ENCODE assay signal across 9 mouse cellular contexts in genomic region chr4:140283398-140283797, GRCm38 (mm10). TPM values are rescaled to one million over a fixed set of nuclear protein-coding genes. Genes with fewer than 3 reads are reported as not detected.
DNase-seq lines count a peak whose midpoint lies in the region; ATAC-seq lines count a peak whose summit lies in the region.
"Had no signal": no experiment of that assay in that cellular context is flagged by ENCODE, and none has a peak within 500 bp of the region (broad histone marks: within the 10 kb centered on the region; RNA-seq: fewer than 3 reads in every experiment).

No protein-coding gene starts in this region.

- no peak overlapping the region for H3K27ac ChIP-seq in forebrain, embryonic 15.5 days (replicated peaks)
- H3K27ac ChIP-seq in hindbrain, embryonic 14.5 days, result no peak overlapping the region
- H3K27ac ChIP-seq: limb, embryonic 15.5 days had no signal

- peaks cover 10% of the 10 kb centered on the region for H3K4me1 ChIP-seq in forebrain, embryonic 15.5 days
- peaks cover 22% of the 10 kb centered on the region for H3K4me1 ChIP-seq in hindbrain, embryonic 14.5 days (replicated peaks; ENCODE audit: control insufficient read depth, insufficient read depth, low read length)
- H3K4me1 ChIP-seq: limb, embryonic 15.5 days had no signal

- DNase-seq in ovary, postnatal 10 days (ENCODE audit: low spot score), result peak; percentile 6
- no peak for DNase-seq in ovary, adult 18-20 months (ENCODE audit: low spot score)
- DNase-seq in adrenal gland, postnatal 25 days, result peak; percentile 51
- DNase-seq in kidney, postnatal 25 days, result peak; percentile 67 to 74
- peak; percentile 55 for DNase-seq in retina, postnatal 1 day
- DNase-seq in frontal cortex, postnatal 10 days (ENCODE audit: low spot score in 2 of 2), result no peak
- DNase-seq in hindbrain, embryonic 14.5 days (ENCODE audit: low spot score), result no peak

- WGBS in forebrain, embryonic 15.5 days, result 10% methylated on average over 2 of the region's 2 CpGs
- 13% methylated on average over 2 of the region's 2 CpGs for WGBS in hindbrain, embryonic 14.5 days

- no peaks in the 10 kb centered on the region for H3K36me3 ChIP-seq in forebrain, embryonic 15.5 days
- no peaks in the 10 kb centered on the region for H3K36me3 ChIP-seq in hindbrain, embryonic 14.5 days (replicated peaks; ENCODE audit: control insufficient read depth, insufficient read depth)
- H3K36me3 ChIP-seq: limb, embryonic 15.5 days had no signal

- no peak for ATAC-seq in forebrain, embryonic 15.5 days (replicated peaks)
- no peak for ATAC-seq in hindbrain, embryonic 14.5 days (ENCODE audit: low FRiP score)

- no peak overlapping the region for H3K4me2 ChIP-seq in forebrain, embryonic 15.5 days (replicated peaks)
- no peak overlapping the region for H3K4me2 ChIP-seq in hindbrain, embryonic 14.5 days (replicated peaks)
- H3K4me2 ChIP-seq: limb, embryonic 15.5 days had no signal

- H3K27me3 ChIP-seq in forebrain, embryonic 15.5 days, result no peaks in the 10 kb centered on the region
- H3K27me3 ChIP-seq in hindbrain, embryonic 14.5 days (ENCODE audit: control insufficient read depth, insufficient read depth, low read length), result no peaks in the 10 kb centered on the region
- H3K27me3 ChIP-seq: limb, embryonic 15.5 days had no signal

- H3K9me3 ChIP-seq in forebrain, embryonic 15.5 days, result no peaks in the 10 kb centered on the region
- H3K9me3 ChIP-seq in hindbrain, embryonic 14.5 days (ENCODE audit: control insufficient read depth, low read length), result no peaks in the 10 kb centered on the region
- H3K9me3 ChIP-seq: limb, embryonic 15.5 days had no signal

- H3K4me3 ChIP-seq in forebrain, embryonic 15.5 days, result no peak overlapping the region
- no peak overlapping the region for H3K4me3 ChIP-seq in hindbrain, embryonic 14.5 days (replicated peaks; ENCODE audit: low read length)
- H3K4me3 ChIP-seq: limb, embryonic 15.5 days had no signal

- H3K9ac ChIP-seq in forebrain, embryonic 15.5 days (replicated peaks), result no peak overlapping the region
- no peak overlapping the region for H3K9ac ChIP-seq in hindbrain, embryonic 14.5 days
- H3K9ac ChIP-seq: limb, embryonic 15.5 days had no signal

RNA-seq across cellular contexts. Expression of gene Igsf21, which starts 36.8 kb away (rescaled TPM):
- 1.9 and 3.2 TPM in 2 replicates for total RNA-seq in adrenal gland, postnatal 25 days (2021)
- 50.8 and 57.2 TPM in 2 replicates for polyA plus RNA-seq in forebrain, embryonic 15.5 days (2015; fragmentation: Nextera tagmentation; extraction: Ambion mirVana)
- polyA plus RNA-seq in hindbrain, embryonic 14.5 days (2014; fragmentation: Nextera tagmentation; extraction: Ambion mirVana), result 64.4 and 75.1 TPM in 2 replicates

Comparison
In these comparisons a context has a peak if more than half of its experiments do, and no peak if none do; other contexts are left out.
1. DNase-seq: peak in ovary, postnatal 10 days (single experiment), adrenal gland, postnatal 25 days (single experiment), kidney, postnatal 25 days (2 of 2) and retina, postnatal 1 day (single experiment); none in ovary, adult 18-20 months (single experiment), frontal cortex, postnatal 10 days (0 of 2) and hindbrain, embryonic 14.5 days (single experiment).